Mouse (Mus musculus): Measurements from ENCODE around the gene Irf6.
A peak's percentile ranks its signal among the peaks of the same experiment; 100 is the strongest.

Irf6 gene

GRCm38 (mm10) chr1:193152872-193153271 lies at the start of gene Irf6:
TSS of gene Irf6 (plus strand) at chr1:193153111.
- peak; percentile 69 for DNase-seq

- DNase-seq: no peak
Observed at GRCm38 (mm10) chr1:193112093-193112492, 40.8 kb upstream of the Irf6 start.

GRCm38 (mm10) chr1:193122793-193123192 lies 30.1 kb upstream of the Irf6 start:
- peak; percentile 65 for DNase-seq

- no peak for DNase-seq
Observed at GRCm38 (mm10) chr1:193123290-193123689, 29.6 kb upstream of the Irf6 start.

GRCm38 (mm10) chr1:193125835-193126234 lies 27.1 kb upstream of the Irf6 start:
- no peak for DNase-seq

DNA sequence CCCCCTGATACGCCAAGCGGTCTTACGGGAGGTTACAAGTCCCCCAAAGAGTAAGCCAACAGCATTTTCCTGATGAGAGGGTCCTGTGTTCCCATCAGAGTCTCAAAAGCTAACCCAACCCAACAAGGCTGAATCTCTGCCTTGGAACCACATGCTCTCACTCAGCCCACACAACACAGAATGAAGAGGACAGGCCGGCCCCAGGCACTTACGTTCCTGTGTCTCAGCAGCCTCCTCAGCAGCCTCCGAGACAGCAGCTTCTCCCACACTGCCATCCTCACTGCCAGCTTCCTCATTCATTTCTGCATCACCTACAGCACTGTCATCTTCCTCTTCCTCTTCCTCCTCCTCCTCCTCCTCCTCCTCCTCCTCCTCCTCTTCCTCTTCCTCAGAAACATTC lies 24.9 kb upstream of the Irf6 start:
- DNase-seq: no peak

- no peak for DNase-seq
Observed at GRCm38 (mm10) chr1:193129321-193129720, 23.6 kb upstream of the Irf6 start.

DNA sequence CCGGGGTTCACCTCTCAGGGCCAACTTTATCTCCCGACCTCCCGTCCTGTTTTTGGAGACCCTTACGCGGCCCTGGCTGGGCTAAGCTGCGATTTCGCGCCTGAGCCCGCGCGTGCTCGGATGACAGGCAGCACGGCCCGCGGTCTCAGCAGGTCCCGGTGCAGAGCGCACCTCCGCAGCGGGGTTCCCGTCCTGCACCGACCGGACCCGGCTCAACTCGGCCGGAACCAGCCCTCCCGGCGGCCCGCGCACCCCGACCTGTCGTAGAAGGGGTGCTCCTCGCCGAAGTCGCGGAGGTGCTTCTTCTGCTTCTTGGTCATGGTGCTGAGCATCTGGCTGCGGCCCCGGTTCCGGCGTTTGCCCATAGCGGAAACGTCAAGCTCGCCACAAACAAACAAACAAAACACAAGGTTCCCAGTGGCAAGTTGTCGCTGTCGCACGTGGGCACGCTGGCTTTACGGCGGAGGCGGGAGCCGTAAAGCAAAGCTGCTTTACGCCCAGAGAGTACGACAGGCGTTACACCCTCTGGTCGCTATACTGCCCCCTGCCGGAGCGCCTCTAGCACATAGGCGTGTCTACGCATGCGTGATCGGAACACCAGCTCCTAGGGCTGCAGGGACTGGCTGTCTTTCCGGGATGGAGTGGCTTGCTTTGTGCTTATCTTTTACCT lies 23.0 kb upstream of the Irf6 start, which contains the start of gene Diexf:
Diexf (minus strand) TSS at position 487 of the 670 bp plus-strand sequence.
- DNase-seq: peak; percentile 98

DNA sequence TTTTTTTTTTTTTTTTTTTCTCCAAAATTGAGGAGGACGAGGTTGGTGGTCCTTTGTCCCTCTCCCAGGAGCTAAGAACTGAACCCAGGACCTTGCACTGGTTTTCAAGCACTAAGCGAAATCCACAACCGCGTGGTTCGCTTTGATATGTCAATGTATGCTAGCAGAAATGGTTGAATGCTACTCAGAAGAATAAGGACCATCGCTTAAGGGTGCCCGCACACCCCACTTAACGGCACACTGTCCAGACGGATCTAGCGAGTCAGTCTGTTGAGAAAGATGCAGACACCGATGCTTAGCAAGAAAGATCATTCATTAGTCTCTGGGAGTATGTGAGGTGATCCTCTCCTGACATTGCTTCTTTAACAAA lies 22.5 kb upstream of the Irf6 start:
- no peak for DNase-seq

DNA sequence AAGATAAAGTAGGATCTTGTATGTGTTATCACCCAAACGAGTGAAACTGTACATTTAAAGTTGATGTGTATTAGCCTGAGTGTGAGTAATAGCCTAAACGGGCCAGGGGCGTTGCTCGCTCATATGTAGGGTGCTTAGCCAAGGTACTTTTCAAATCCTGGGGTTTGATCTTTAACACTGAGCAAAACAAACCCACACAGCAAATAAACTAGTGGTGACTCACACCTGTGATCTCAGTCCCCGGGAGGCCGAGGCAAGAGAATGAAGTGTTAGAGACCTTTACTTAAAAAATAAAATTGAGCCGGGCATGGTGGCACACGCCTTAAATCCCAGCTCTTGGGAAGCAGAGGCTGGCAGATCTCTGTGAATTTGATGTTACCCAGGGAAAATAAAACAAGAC lies 22.1 kb upstream of the Irf6 start:
- no peak for DNase-seq

- DNase-seq: no peak
Observed at GRCm38 (mm10) chr1:193131311-193131948, 21.5 kb upstream of the Irf6 start.

GRCm38 (mm10) chr1:193132385-193132784 lies 20.5 kb upstream of the Irf6 start:
- no peak for DNase-seq

GRCm38 (mm10) chr1:193133726-193134125 lies 19.2 kb upstream of the Irf6 start:
- no peak for DNase-seq

DNA sequence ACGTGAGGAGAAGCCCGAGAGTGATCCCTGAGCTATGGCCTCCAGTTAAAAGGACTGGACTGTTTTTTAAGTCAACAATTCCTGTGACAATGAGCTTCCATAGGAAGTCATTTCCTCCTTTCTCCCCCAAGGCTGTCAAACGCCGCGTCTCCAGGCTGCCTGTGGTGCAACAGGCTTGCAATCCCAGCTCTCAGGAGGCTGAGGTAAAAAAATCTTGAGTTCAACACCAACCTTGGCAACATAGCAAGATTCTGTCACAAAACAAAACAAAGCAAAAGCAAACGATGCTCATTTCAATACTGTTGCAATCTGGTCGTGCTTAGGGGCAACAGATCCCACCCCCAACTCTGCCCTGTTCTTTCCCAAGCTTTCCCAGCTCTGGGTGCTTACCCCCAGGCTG lies 14.8 kb upstream of the Irf6 start:
- DNase-seq: no peak

DNA sequence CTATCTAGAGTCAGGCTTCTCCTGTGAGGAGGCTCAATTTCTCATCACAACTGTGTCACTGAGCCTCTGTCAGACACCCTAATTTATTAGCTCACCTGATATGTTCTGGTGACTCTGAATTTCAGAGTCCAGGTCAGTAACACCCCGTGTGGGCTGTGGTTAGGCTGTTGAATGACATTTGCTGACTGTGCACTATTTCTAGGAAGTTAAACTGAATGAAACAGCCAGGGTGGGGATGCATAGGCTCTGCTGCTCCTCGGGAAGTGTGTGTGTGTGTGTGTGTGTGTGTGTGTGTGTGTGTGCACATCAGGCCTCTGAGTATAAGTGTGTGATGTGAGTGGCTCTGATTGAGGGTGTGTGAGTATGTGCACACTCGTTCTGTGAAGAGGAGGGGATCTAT lies 14.2 kb upstream of the Irf6 start:
- DNase-seq: no peak

DNA sequence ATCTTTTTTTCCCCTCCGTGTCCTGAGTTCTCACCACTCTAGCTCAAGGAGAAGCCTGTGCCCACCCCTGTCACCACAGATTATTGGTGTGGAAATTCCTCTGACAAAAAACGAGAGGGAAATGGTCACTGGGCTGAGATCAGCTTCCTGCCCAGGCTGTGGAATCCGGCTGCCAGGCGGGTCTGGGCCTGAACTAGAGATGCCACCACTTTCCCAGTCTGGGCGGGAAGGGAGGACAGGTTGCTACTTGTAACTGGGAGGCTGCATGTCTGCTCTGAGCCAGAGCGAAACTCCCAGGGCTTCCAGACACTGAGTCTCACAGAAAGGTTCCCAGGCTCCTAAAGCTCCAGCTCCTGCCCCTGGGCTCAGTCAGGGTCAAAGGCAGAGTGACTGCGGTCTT lies 11.8 kb upstream of the Irf6 start:
- DNase-seq: no peak

DNA sequence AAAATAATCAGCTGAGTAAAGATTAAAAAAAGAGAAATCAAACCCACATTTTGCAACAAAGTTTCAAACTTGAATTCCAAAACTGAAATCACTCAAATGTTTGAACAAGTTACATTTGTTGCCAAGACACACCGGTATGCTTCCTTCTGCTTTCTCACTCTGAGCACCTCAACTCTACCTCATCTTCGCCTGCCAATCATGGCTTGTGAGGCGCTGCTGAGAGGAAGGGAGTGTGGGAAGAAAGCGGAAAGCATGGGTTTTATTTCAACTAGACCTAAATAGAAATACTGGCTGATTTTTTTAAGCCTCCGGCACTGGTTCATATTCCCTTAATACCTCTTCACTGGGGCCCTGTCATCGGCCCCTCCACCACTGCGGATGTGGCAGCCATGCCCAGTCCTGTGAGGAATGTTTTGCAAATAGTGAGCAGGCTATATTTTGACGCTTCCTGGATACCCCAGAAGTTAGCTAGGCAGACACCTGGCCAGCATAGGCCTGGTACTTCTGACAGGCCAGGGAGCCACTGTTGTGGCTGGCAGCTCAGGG lies 10.3 kb upstream of the Irf6 start:
- peak; percentile 54 for DNase-seq

GRCm38 (mm10) chr1:193144516-193144915 lies 8.4 kb upstream of the Irf6 start:
- peak; percentile 77 for DNase-seq

DNA sequence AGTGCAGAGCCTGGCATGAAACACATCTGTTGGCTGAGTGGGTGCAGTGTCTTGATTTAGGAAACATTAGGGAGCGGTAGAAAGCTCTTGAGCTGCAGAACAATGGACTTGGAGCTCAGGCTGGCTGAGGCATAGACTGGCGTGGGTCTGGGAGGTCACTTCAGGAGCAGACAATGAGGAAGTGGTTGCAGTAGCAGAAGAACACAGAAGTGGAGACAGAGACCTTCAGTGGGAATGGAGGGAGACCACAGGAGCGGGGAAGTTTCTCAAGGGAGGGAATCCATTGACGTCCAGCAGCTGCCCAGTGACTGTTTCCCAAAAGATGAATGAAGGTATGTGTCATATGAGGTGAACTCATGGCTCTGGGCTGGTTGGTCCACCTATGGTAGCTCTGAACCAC lies 7.8 kb upstream of the Irf6 start:
- DNase-seq: no peak

GRCm38 (mm10) chr1:193146416-193146815 lies 6.5 kb upstream of the Irf6 start:
- DNase-seq: peak; percentile 61

DNA sequence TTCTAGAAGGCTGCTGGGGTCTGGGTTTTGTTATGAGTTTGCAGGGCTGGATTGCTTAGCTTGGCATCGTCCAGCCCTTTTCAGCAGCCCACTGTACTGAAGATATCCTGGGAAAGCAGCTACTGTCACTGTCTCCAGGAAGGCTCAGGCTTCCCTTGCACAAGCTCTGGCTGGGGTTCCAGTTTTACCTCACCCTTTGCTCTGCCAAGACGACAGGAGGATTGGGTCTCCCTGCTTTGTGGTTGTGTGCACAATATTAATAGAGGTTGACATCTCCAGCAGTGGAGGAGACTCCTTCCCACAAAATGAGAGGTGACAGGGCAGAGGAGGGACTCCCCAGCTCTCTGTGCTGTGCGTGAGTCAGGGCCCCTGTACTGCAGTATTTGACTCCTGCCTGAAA lies 3.7 kb upstream of the Irf6 start:
- no peak for DNase-seq

DNA sequence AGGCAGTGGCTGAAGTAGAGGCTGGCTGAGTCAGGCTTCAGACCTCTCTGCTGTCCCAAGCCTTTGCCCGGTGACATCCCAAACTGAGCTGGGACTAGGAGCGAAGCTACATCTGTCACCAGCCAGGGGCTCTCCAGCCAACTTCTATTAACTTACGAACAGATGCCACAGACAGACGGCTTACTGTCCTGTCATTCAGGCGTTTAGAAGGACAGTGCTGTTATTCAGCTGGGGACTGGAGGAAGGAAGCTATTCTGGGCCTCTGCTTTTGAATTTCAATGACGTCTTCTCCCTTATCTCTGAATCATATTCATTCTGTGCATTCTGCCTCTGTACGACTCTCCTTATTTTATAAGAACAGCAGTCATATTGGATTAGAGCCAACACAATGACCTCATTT lies 1.8 kb upstream of the Irf6 start:
- no peak for DNase-seq

DNA sequence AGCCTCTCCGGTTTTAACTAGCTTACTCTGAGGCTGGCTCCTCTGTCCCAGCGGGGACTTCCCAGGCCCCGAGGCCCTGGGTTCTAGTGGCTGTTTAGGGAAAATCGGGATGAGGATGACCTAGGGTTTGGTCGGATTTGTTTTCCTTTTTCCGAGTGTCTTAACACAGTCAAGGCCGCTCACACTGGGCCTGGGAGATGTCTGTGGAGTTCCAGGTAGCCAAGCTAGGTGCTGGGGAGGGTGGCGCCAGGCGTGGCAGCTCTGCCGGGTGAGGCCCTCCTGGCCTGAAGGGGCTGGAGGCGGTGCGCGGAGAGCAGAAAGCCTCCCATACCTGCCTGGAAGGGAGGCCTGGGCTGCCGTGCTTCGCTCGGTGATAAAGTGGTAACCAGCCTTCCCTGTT lies 650 bp downstream of the Irf6 start:
- DNase-seq: no peak

DNA sequence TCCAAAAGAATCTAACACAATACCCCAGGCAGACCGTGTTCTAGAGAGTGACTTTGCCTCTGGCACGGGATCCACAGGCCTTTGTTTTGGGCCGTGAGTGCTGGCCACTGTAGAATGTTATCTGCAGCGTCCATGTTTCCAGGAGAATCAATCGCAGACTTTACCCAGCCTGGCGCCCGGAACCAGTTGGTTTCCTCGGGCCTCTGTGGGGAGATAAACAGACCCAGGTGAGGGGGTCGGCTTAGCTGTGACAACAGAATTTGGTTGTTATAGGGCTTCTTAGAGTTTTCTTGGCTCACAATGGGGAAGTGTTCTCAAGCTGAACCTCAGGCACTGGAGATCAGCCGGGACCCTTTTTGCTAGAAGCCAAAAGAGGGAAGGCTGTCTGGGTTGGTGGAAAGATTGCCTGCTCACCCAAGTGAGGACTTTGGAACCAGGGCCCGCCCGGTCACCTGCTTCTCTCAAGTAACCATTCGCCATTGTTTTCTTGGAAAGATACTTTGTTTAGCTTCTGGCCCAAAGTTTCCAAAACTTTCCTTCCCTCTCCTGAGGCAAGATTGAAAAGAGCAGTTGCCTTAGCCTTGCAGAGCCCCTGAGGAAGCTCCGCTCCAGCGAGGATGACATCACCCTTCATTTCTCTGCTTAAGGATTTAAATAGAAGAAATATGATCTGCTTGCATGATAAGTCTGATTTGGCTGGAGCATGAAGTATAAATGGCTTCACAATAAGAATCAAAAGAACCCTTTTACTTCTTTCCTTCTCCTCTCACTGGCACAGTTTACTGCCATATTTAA lies 3.6 kb downstream of the Irf6 start:
- DNase-seq: no peak

Measured in thymus, postnatal 25 days (tissue).